Mouse (Mus musculus) stomach, postnatal 0 days (tissue): ENCODE results near the gene Mrpl3. TPM values are rescaled to one million over a fixed set of nuclear protein-coding genes. Genes with fewer than 3 reads are reported as not detected.
A peak's percentile ranks its signal among the peaks of the same experiment; 100 is the strongest.

Experiments used
- ATAC-seq: fragments of 200-750 bp; cut with Nextera tagmentation; 2 replicates; pipeline ENCODE4 v1.8.0; 2017; ENCODE audit not compliant: low FRiP score, low TSS enrichment
- DNase-seq: peaks from one replicate; pipeline ENCODE4 v3.0.0-alpha.2; 2016; ENCODE audit warnings: low spot score
- H3K27ac ChIP-seq: fragments of 300-500 bp; sonication (generic); replicated peaks from 2 replicates; pipeline ENCODE4 v1.5.1; 2014; ENCODE audit warnings: mild to moderate bottlenecking, control low read depth
- H3K27me3 ChIP-seq: fragments of 300-500 bp; sonication (generic); 2 replicates; pipeline ENCODE4 v1.6.1; 2014; ENCODE audit warnings: low read length; ENCODE audit not compliant: control insufficient read depth, insufficient read depth
- H3K36me3 ChIP-seq: fragments of 300-500 bp; sonication (generic); 2 replicates; pipeline ENCODE4 v1.6.1; 2014; ENCODE audit warnings: low read length, mixed read lengths; ENCODE audit not compliant: control insufficient read depth, insufficient read depth
- H3K4me1 ChIP-seq: fragments of 300-500 bp; sonication (generic); replicated peaks from 2 replicates; pipeline ENCODE4 v1.6.1; 2014; ENCODE audit warnings: antibody characterized with exemption; ENCODE audit not compliant: control insufficient read depth, insufficient read depth
- H3K4me2 ChIP-seq: fragments of 300-500 bp; sonication (generic); replicated peaks from 2 replicates; pipeline ENCODE4 v1.6.1; 2014; ENCODE audit warnings: low read depth, mild to moderate bottlenecking, control low read depth, moderate library complexity
- H3K4me3 ChIP-seq: fragments of 300-500 bp; sonication (generic); 2 replicates; pipeline ENCODE4 v1.5.1; 2014; ENCODE audit warnings: low read depth, low read length, control low read depth
- H3K9ac ChIP-seq: fragments of 300-500 bp; sonication (generic); 2 replicates; pipeline ENCODE4 v1.6.1; 2014; ENCODE audit warnings: mild to moderate bottlenecking, low read length, control low read depth, mixed read lengths
- H3K9me3 ChIP-seq: fragments of 300-500 bp; sonication (generic); 2 replicates; pipeline ENCODE4 v1.6.1; 2016; ENCODE audit warnings: low read length; ENCODE audit not compliant: control insufficient read depth
- CTCF ChIP-seq: IDR thresholded peaks from 2 replicates; pipeline ENCODE4 v1.5.1; 2016; ENCODE audit warnings: antibody characterized with exemption, low read depth, mild to moderate bottlenecking, moderate library complexity
- EP300 ChIP-seq: optimal IDR thresholded peaks from 2 replicates; pipeline ENCODE3; 2016; ENCODE audit warnings: antibody characterized with exemption
- WGBS: fragments of 180-500 bp; shearing (Covaris S2); extraction: QIAGEN DNeasy Blood & Tissue Kit; methylation state at CpG from one replicate; pipeline ENCODE4 v1.1.7; 2014; 5-methylcytosine and 5-hydroxymethylcytosine counted together
- polyA plus RNA-seq: library from polyadenylated mRNA; unstranded; fragments of >200 nt; fragmentation: Nextera tagmentation; extraction: Ambion mirVana; gene quantifications from 2 replicates; pipeline ENCODE4 v1.2.1, GENCODE M21; 2015

Gene Mrpl3
- polyA plus RNA-seq, 1 experiment from 2014 or later: 65.9 TPM

DNA sequence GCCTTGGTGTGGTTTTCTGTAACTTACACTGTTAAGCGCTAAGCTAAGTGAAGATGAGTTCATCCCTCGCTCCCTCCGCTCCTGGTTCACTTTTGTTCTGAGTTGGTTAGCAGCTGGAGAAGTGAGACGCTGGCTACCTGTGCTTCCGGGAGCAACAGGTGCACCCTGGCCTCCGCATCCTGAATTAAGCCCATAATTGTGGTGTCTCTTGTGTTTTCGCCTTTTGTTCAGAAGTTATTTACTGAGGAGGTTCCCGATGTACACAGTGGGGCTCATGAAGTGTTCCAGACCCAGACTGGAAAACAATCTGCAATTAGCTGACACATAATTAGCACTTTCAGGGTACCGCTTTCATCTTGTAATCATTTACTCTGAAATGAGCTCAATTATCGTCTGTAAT is 16.1 kb downstream of the Mrpl3 start:
- ATAC-seq (no peak), DNase-seq (no peak)
- Histone ChIP-seq H3K36me3 (peaks cover 6% of the 10 kb centered on the region; the same call in 1 of the 2 replicates), H3K27ac (no peak overlapping the region), H3K4me1 (no peaks in the 10 kb centered on the region), H3K4me2 (no peak overlapping the region), H3K27me3 (no peaks in the 10 kb centered on the region), H3K9ac (no peak overlapping the region), H3K4me3 (no peak overlapping the region), H3K9me3 (no peaks in the 10 kb centered on the region)
- WGBS: 94% methylated on average over 10 of the region's 10 CpGs
- TF ChIP-seq EP300 (no peak), CTCF (no peak)

- no peak for TF ChIP-seq EP300
- no peak for TF ChIP-seq CTCF
- ATAC-seq: no peak
- no peak for DNase-seq
- Histone ChIP-seq H3K27me3 (no peaks in the 10 kb centered on the region), H3K4me2 (no peak overlapping the region), H3K9ac (no peak overlapping the region), H3K27ac (no peak overlapping the region), H3K4me1 (no peaks in the 10 kb centered on the region), H3K36me3 (peaks cover 8% of the 10 kb centered on the region; the same call in 1 of the 2 replicates), H3K9me3 (no peaks in the 10 kb centered on the region), H3K4me3 (no peak overlapping the region)
- 82% methylated on average over 4 of the region's 4 CpGs for WGBS
Observed at GRCm38 (mm10) chr9:105072991-105073748, 20.1 kb downstream of the Mrpl3 start.

DNA sequence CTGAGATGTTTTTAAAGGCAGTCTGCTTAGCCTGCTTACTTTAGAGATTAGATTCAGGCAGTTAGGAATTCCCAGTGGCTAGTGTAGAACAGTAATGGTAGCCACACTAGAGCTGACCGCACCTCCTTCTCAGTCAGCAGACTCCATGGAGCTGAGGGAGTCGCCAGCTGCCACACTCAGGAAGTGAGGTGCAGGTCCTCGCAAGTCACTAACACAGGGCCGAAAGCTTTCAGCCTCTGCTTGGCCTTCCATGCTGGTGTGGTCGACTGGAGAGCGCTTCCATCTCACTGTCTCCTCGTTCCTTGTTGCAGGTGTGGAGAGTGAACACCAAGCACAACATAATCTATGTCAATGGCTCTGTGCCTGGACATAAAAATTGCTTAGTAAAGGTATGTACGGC is 21.8 kb downstream of the Mrpl3 start:
- WGBS: 76% methylated on average over 8 of the region's 8 CpGs
- Histone ChIP-seq H3K9ac (no peak overlapping the region), H3K4me1 (no peaks in the 10 kb centered on the region), H3K27ac (no peak overlapping the region), H3K4me3 (no peak overlapping the region), H3K27me3 (no peaks in the 10 kb centered on the region), H3K9me3 (no peaks in the 10 kb centered on the region), H3K36me3 (peaks cover 2% of the 10 kb centered on the region; the same call in 1 of the 2 replicates), H3K4me2 (no peak overlapping the region)
- no peak for ATAC-seq
- no peak for DNase-seq
- TF ChIP-seq CTCF (no peak), EP300 (no peak)

DNA sequence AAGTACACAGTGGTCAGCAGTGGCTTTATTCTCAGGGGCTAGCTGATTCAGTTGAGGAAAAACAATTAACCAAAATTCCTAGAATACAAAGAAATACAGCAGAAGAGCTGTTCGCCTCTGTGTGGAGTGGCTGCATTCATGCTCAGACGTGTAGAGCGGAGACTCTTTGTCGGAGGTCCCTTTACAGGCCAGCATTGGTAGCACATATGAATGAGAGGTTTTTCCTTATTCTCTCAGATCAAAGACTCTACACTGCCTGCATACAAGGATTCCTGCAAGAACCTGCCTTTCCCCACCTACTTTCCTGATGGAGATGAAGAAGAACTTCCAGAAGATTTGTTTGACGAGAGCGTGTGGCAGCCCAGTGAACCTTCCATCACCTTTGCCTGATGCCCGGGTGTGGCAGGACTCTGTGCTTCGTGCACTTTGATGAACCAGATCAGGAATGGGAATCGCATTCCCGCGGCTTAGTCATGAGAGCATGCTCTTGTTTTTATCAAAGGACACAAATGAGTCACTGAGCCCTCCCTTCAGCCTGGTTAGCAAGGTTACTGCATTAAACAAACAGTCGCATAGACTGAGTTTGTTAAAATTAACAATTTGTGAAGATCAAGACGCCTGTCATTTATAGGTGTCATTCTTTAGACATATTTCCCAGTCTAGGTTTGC is 23.9 kb downstream of the Mrpl3 start:
- ATAC-seq (peak; percentile 61), DNase-seq (peak; percentile 20)
- WGBS: 73% methylated on average over 13 of the region's 13 CpGs
- Histone ChIP-seq H3K9ac (no peak overlapping the region), H3K27ac (no peak overlapping the region), H3K4me3 (no peak overlapping the region), H3K27me3 (no peaks in the 10 kb centered on the region), H3K36me3 (peaks cover 2% of the 10 kb centered on the region; the same call in 1 of the 2 replicates), H3K9me3 (no peaks in the 10 kb centered on the region), H3K4me1 (no peaks in the 10 kb centered on the region), H3K4me2 (no peak overlapping the region)
- TF ChIP-seq CTCF (no peak), EP300 (no peak)

GRCm38 (mm10) chr9:105078460-105078859 is 25.4 kb downstream of the Mrpl3 start:
- ATAC-seq: no peak
- H3K9me3 ChIP-seq: no peaks in the 10 kb centered on the region
- H3K4me1 ChIP-seq: no peaks in the 10 kb centered on the region
- H3K4me3 ChIP-seq: no peak overlapping the region
- H3K4me2 ChIP-seq: no peak overlapping the region
- peaks cover 2% of the 10 kb centered on the region; the same call in 1 of the 2 replicates for H3K36me3 ChIP-seq
- no peaks in the 10 kb centered on the region for H3K27me3 ChIP-seq
- 83% methylated on average over 4 of the region's 4 CpGs for WGBS
- no peak for TF ChIP-seq EP300
- no peak for TF ChIP-seq CTCF
- no peak overlapping the region for H3K27ac ChIP-seq
- no peak for DNase-seq
- no peak overlapping the region for H3K9ac ChIP-seq

DNA sequence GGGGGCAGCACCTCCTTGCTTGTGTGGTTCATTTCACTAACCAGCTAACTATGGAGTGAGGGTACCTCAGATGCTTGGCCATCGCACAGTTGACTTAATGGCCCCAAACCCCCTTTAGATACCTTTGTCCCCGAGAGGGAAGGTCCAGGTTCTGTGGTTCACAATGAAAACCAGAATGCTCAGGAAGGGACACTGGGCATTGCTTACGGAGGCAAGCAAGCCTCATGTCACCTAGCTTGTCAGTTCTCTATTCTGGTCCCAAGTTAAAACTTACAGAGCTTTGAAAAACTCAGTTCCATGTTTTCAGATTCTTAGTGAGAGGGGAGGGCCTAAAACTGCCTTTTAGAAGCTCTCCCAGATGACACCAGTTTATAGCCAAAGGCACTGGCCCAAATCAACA is 27.2 kb downstream of the Mrpl3 start:
- Histone ChIP-seq H3K27me3 (no peaks in the 10 kb centered on the region), H3K27ac (no peak overlapping the region), H3K4me1 (no peaks in the 10 kb centered on the region), H3K36me3 (peaks cover 2% of the 10 kb centered on the region; the same call in 1 of the 2 replicates), H3K9ac (no peak overlapping the region), H3K4me2 (no peak overlapping the region), H3K9me3 (no peaks in the 10 kb centered on the region), H3K4me3 (no peak overlapping the region)
- WGBS: 86% methylated on average over 3 of the region's 3 CpGs
- ATAC-seq (no peak), DNase-seq (no peak)
- TF ChIP-seq CTCF (no peak), EP300 (no peak)
